ENCODE assay signal across 16 mouse cellular contexts in genomic region chr2:125589287-125589686, GRCm38 (mm10).
"Had no signal": no experiment of that assay in that cellular context is flagged by ENCODE, and none has a peak within 500 bp of the region (broad histone marks: within the 10 kb centered on the region; RNA-seq: fewer than 3 reads in every experiment).

No protein-coding gene starts in this region.

- H3K27me3 ChIP-seq: kidney, embryonic 15.5 days; limb, embryonic 12.5 days; limb, embryonic 15.5 days; neural tube, embryonic 12.5 days; neural tube, embryonic 15.5 days had no signal

- DNase-seq: kidney, postnatal 10 days; kidney, postnatal 4 days; left cerebral cortex, postnatal 4 days; liver, postnatal 0 days; lung, embryonic 14.5 days; midbrain, embryonic 14.5 days; retina, postnatal 1 day; right cerebral cortex, postnatal 25 days; thymus, adult 18-20 months; thymus, postnatal 36 days had no signal

- H3K9me3 ChIP-seq: kidney, embryonic 15.5 days; limb, embryonic 12.5 days; limb, embryonic 15.5 days; neural tube, embryonic 12.5 days; neural tube, embryonic 15.5 days had no signal

- H3K4me3 ChIP-seq: kidney, embryonic 15.5 days; limb, embryonic 12.5 days; limb, embryonic 15.5 days; neural tube, embryonic 12.5 days; neural tube, embryonic 15.5 days had no signal

- H3K4me1 ChIP-seq: kidney, embryonic 15.5 days; limb, embryonic 12.5 days; limb, embryonic 15.5 days; neural tube, embryonic 12.5 days; neural tube, embryonic 15.5 days had no signal

- ATAC-seq: liver, postnatal 0 days; lung, postnatal 0 days had no signal
